Mouse (Mus musculus): ENCODE results near the gene Foxa3. TPM values are rescaled to one million over a fixed set of nuclear protein-coding genes. Genes with fewer than 3 reads are reported as not detected.

Gene Foxa3
- total and polyA plus RNA-seq, 3 experiments, result not detected

- Histone ChIP-seq H3K27ac (ENCODE audit: control insufficient read depth, low read depth, low read length) (no peak overlapping the region), H3K36me3 (ENCODE audit: control insufficient read depth in 1 of 2, insufficient read depth in 2 of 2, low read length in 2 of 2) (peaks cover 0 to 10% of the 10 kb centered on the region in 2 experiments; a peak in 2 of 4 replicates), H3K27me3 (ENCODE audit: control insufficient read depth in 1 of 2, insufficient read depth in 2 of 2, low read length in 2 of 2) (peaks cover 2 to 6% of the 10 kb centered on the region in 2 experiments; a peak in 3 of 4 replicates), H3K4me1 (ENCODE audit: control insufficient read depth in 1 of 2, insufficient read depth in 2 of 2, low read length in 2 of 2) (peaks cover 4 to 8% of the 10 kb centered on the region in 2 experiments), H3K9me3 (replicated peaks; ENCODE audit: insufficient read depth, low read length) (no peaks in the 10 kb centered on the region), H3K4me3 (ENCODE audit: control insufficient read depth in 1 of 2, insufficient read depth in 1 of 2, low read depth in 2 of 2, low read length in 2 of 2) (no peak overlapping the region), H3K79me2 (ENCODE audit: control insufficient read depth, insufficient read depth, low read length, poor library complexity) (peaks cover 18% of the 10 kb centered on the region), H3K9ac (ENCODE audit: control insufficient read depth, low read depth, low read length, poor library complexity, severe bottlenecking) (no peak overlapping the region)
- no peak for DNase-seq (ENCODE audit: low read depth, low spot score)
- TF ChIP-seq POLR2AphosphoS2 (IDR thresholded peaks at IDR 0.05; ENCODE audit: low read length) (no peak), MYB (IDR thresholded peaks at IDR 0.05; ENCODE audit: low read depth, low read length) (no peak), JUND (IDR thresholded peaks at IDR 0.05; ENCODE audit: low read depth, low read length) (no peak), ZNF384 (IDR thresholded peaks at IDR 0.05; ENCODE audit: low read depth, low read length) (no peak), MEF2A (IDR thresholded peaks at IDR 0.05; ENCODE audit: extremely low read depth, insufficient replicate concordance, low read depth, low read length, poor library complexity, severe bottlenecking) (no peak), GABPA (IDR thresholded peaks at IDR 0.05; ENCODE audit: low read depth, low read length) (no peak), MYC (IDR thresholded peaks at IDR 0.05; ENCODE audit: low read depth, low read length) (no peak), ETS1 (IDR thresholded peaks at IDR 0.05; ENCODE audit: low read depth, low read length) (no peak), SIN3A (IDR thresholded peaks at IDR 0.05; ENCODE audit: low read length) (no peak), ELF1 (IDR thresholded peaks at IDR 0.05; ENCODE audit: low read depth, low read length) (no peak), RAD21 (IDR thresholded peaks at IDR 0.05; ENCODE audit: low read depth, low read length) (no peak), CHD1 (IDR thresholded peaks at IDR 0.05; ENCODE audit: low read depth, low read length) (no peak), MAX (IDR thresholded peaks at IDR 0.05; ENCODE audit: low read length) (no peak), ZC3H11A (IDR thresholded peaks at IDR 0.05; ENCODE audit: low read depth, low read length) (no peak), E2F4 (IDR thresholded peaks at IDR 0.05; ENCODE audit: borderline replicate concordance, low read depth, low read length) (no peak), ZMIZ1 (IDR thresholded peaks at IDR 0.05; ENCODE audit: low read depth, low read length) (no peak), POLR2A (IDR thresholded peaks at IDR 0.05; ENCODE audit: control insufficient read depth in 1 of 2, insufficient read depth in 1 of 2, low read depth in 1 of 2, low read length in 2 of 2, poor library complexity in 1 of 2) (no peak), HCFC1 (IDR thresholded peaks at IDR 0.05; ENCODE audit: low read depth, low read length) (no peak), ZKSCAN1 (IDR thresholded peaks at IDR 0.05; ENCODE audit: low read depth, low read length) (no peak), CTCF (IDR thresholded peaks at IDR 0.05 in 2 of 3, conservative IDR thresholded peaks at IDR 0.05 in 1 of 3; ENCODE audit: control insufficient read depth in 1 of 3, insufficient read depth in 1 of 3, low read depth in 2 of 3, low read length in 3 of 3, poor library complexity in 1 of 3, severe bottlenecking in 1 of 3) (no peak)
Observed at GRCm38 (mm10) chr7:19021048-19021447, 2.3 kb downstream of the Foxa3 start.

- Histone ChIP-seq H3K27ac (ENCODE audit: control insufficient read depth, low read depth, low read length) (no peak overlapping the region), H3K9me3 (replicated peaks; ENCODE audit: insufficient read depth, low read length) (no peaks in the 10 kb centered on the region), H3K36me3 (ENCODE audit: control insufficient read depth in 1 of 2, insufficient read depth in 2 of 2, low read length in 2 of 2) (no peaks in the 10 kb centered on the region), H3K27me3 (ENCODE audit: control insufficient read depth in 1 of 2, insufficient read depth in 2 of 2, low read length in 2 of 2) (peaks cover 2 to 6% of the 10 kb centered on the region in 2 experiments; a peak in 3 of 4 replicates), H3K9ac (ENCODE audit: control insufficient read depth, low read depth, low read length, poor library complexity, severe bottlenecking) (no peak overlapping the region), H3K4me3 (ENCODE audit: control insufficient read depth in 1 of 2, insufficient read depth in 1 of 2, low read depth in 2 of 2, low read length in 2 of 2) (no peak overlapping the region), H3K4me1 (ENCODE audit: control insufficient read depth in 1 of 2, insufficient read depth in 2 of 2, low read length in 2 of 2) (no peaks in the 10 kb centered on the region), H3K79me2 (ENCODE audit: control insufficient read depth, insufficient read depth, low read length, poor library complexity) (no peaks in the 10 kb centered on the region)
- no peak for DNase-seq (ENCODE audit: low read depth, low spot score)
- TF ChIP-seq ZC3H11A (IDR thresholded peaks at IDR 0.05; ENCODE audit: low read depth, low read length) (no peak), MXI1 (IDR thresholded peaks at IDR 0.05; ENCODE audit: low read depth, low read length) (no peak), TAL1 (IDR thresholded peaks at IDR 0.05; ENCODE audit: low read length) (no peak), CTCF (IDR thresholded peaks at IDR 0.05 in 2 of 3, conservative IDR thresholded peaks at IDR 0.05 in 1 of 3; ENCODE audit: control insufficient read depth in 1 of 3, insufficient read depth in 1 of 3, low read depth in 2 of 3, low read length in 3 of 3, poor library complexity in 1 of 3, severe bottlenecking in 1 of 3) (no peak), UBTF (IDR thresholded peaks at IDR 0.05; ENCODE audit: borderline replicate concordance, insufficient read depth, low read depth, low read length) (no peak), NRF1 (IDR thresholded peaks at IDR 0.05; ENCODE audit: insufficient read depth, low read depth, low read length, poor library complexity, severe bottlenecking) (no peak), E2F4 (IDR thresholded peaks at IDR 0.05; ENCODE audit: borderline replicate concordance, low read depth, low read length) (no peak)
Observed at GRCm38 (mm10) chr7:19017909-19018308, 5.4 kb downstream of the Foxa3 start.

Measured in MEL (cell line).